Mouse (Mus musculus) heart, postnatal 4 days (tissue): ENCODE data around the gene Olfr569. TPM values are rescaled to one million over a fixed set of nuclear protein-coding genes. Genes with fewer than 3 reads are reported as not detected.

ENCODE experiments used
- DNase-seq: peaks from one replicate; pipeline ENCODE4 v3.0.0; 2021
- total RNA-seq, 2 experiments: library from RNA; stranded (reverse); gene quantifications; 2 replicates each; pipeline ENCODE4 v1.2.3; 2021

Gene Olfr569
- total RNA-seq = not detected

GRCm38 (mm10) chr7:102890782-102891181 is at the start of gene Olfr569:
Gene Olfr569 (minus strand): TSS chr7:102890882.
- no peak for DNase-seq

GRCm38 (mm10) chr7:102927105-102927504 is 36.4 kb upstream of the Olfr569 start:
- no peak for DNase-seq

- no peak for DNase-seq
Observed at GRCm38 (mm10) chr7:102924109-102924508, 33.4 kb upstream of the Olfr569 start, which contains the start of gene Olfr572. Gene Olfr572 (plus strand): TSS chr7:102924409.

GRCm38 (mm10) chr7:102919632-102920031 is 28.9 kb upstream of the Olfr569 start:
- DNase-seq = peak; percentile 17

- DNase-seq = no peak
Observed at GRCm38 (mm10) chr7:102917032-102917875, 26.6 kb upstream of the Olfr569 start, which contains the start of gene Olfr571. Gene Olfr571 (minus strand): TSS chr7:102917536.

GRCm38 (mm10) chr7:102916405-102916804 is 25.7 kb upstream of the Olfr569 start:
- DNase-seq = no peak

GRCm38 (mm10) chr7:102915261-102915660 is 24.6 kb upstream of the Olfr569 start:
- DNase-seq = no peak

GRCm38 (mm10) chr7:102876822-102877221 is 13.9 kb downstream of the Olfr569 start, which contains the start of gene Olfr568:
Gene Olfr568 (plus strand): TSS chr7:102877122.
- DNase-seq = no peak

- DNase-seq = no peak
Observed at GRCm38 (mm10) chr7:102858665-102859064, 32.0 kb downstream of the Olfr569 start, which contains the start of gene Olfr566. Gene Olfr566 (minus strand): TSS chr7:102858765.

GRCm38 (mm10) chr7:102855807-102856206 is 34.9 kb downstream of the Olfr569 start:
- DNase-seq = no peak

Other genes with a start within 250 kb of the Olfr569 start
- gene Olfr555, start 232.1 kb downstream of the Olfr569 start, total RNA-seq = not detected
- not detected for gene Olfr556, start 226.0 kb downstream of the Olfr569 start, total RNA-seq
- 1 to 10 TPM; 8.3 to 9.6 TPM for gene Trim68, start 203.6 kb downstream of the Olfr569 start, total RNA-seq
- gene Olfr557, start 195.0 kb downstream of the Olfr569 start, total RNA-seq = not detected
- gene Olfr558, start 188.7 kb downstream of the Olfr569 start, total RNA-seq = 1 to 10 TPM; 2.9 to 3.1 TPM
- gene Olfr33, start 171.8 kb downstream of the Olfr569 start, total RNA-seq = not detected
- not detected for gene Olfr559, start 163.4 kb downstream of the Olfr569 start, total RNA-seq
- gene Olfr560, start 131.5 kb downstream of the Olfr569 start, total RNA-seq = under 1 TPM; 0.19 to 0.23 TPM
- gene Olfr78, start 131.4 kb downstream of the Olfr569 start, total RNA-seq = 1 to 10 TPM; 1.1 to 1.4 TPM
- gene Olfr561, start 119.7 kb downstream of the Olfr569 start, total RNA-seq = not detected
- not detected for gene Olfr564, start 87.4 kb downstream of the Olfr569 start, total RNA-seq
- not detected for gene Olfr566, start 32.1 kb downstream of the Olfr569 start, total RNA-seq
- gene Olfr568, start 13.8 kb downstream of the Olfr569 start, total RNA-seq = not detected
- not detected for gene Olfr570, start 3.7 kb upstream of the Olfr569 start, total RNA-seq
- not detected for gene Olfr571, start 26.7 kb upstream of the Olfr569 start, total RNA-seq
- gene Olfr572, start 33.5 kb upstream of the Olfr569 start, total RNA-seq = not detected
- not detected for gene Olfr573-ps1, start 51.7 kb upstream of the Olfr569 start, total RNA-seq
- gene Olfr574, start 57.6 kb upstream of the Olfr569 start, total RNA-seq = not detected
- not detected for gene Olfr575, start 67.9 kb upstream of the Olfr569 start, total RNA-seq
- gene Olfr576, start 71.8 kb upstream of the Olfr569 start, total RNA-seq = not detected
- gene Olfr577, start 85.1 kb upstream of the Olfr569 start, total RNA-seq = not detected
- gene Olfr578, start 98.4 kb upstream of the Olfr569 start, total RNA-seq = not detected
- not detected for gene Olfr582, start 147.1 kb upstream of the Olfr569 start, total RNA-seq
- gene Olfr583, start 160.4 kb upstream of the Olfr569 start, total RNA-seq = not detected
- not detected for gene Olfr584, start 191.0 kb upstream of the Olfr569 start, total RNA-seq
- gene Olfr585, start 206.8 kb upstream of the Olfr569 start, total RNA-seq = not detected
- gene Olfr586, start 234.8 kb upstream of the Olfr569 start, total RNA-seq = not detected
- not detected for gene Olfr588-ps1, start 250.0 kb upstream of the Olfr569 start, total RNA-seq